Mouse (Mus musculus) cerebellum, postnatal 25 days (tissue): Measurements from ENCODE around the gene Cd164l2.

ENCODE experiments used
- DNase-seq, 2 experiments: peaks; one replicate each; pipeline ENCODE4 v3.0.0; 2021; ENCODE audit warnings: mixed read lengths in 2 of 2

The Cd164l2 gene

GRCm38 (mm10) chr4:133257798-133258408, 46.0 kb downstream of the Cd164l2 start:
- DNase-seq: no peak

- DNase-seq: no peak
These were observed 49.9 kb downstream of the Cd164l2 start for GRCm38 (mm10) chr4:133261641-133262374.

GRCm38 (mm10) chr4:133262375-133262765, 50.4 kb downstream of the Cd164l2 start:
- no peak for DNase-seq

- no peak for DNase-seq
These were observed 51.0 kb downstream of the Cd164l2 start, which contains the start of gene Sytl1 for GRCm38 (mm10) chr4:133262882-133263281. TSS of gene Sytl1 (minus strand) at chr4:133263113.

- DNase-seq: no peak
These were observed 51.8 kb downstream of the Cd164l2 start for GRCm38 (mm10) chr4:133263756-133264155.

GRCm38 (mm10) chr4:133264559-133264958, 52.6 kb downstream of the Cd164l2 start:
- DNase-seq: no peak

GRCm38 (mm10) chr4:133265297-133265696, 53.4 kb downstream of the Cd164l2 start:
- no peak for DNase-seq

- no peak for DNase-seq
These were observed 53.8 kb downstream of the Cd164l2 start for GRCm38 (mm10) chr4:133265759-133266158.

GRCm38 (mm10) chr4:133266248-133266880, 54.4 kb downstream of the Cd164l2 start:
- DNase-seq: no peak

GRCm38 (mm10) chr4:133268931-133269330, 57.0 kb downstream of the Cd164l2 start:
- DNase-seq: no peak

GRCm38 (mm10) chr4:133269596-133269995, 57.7 kb downstream of the Cd164l2 start:
- DNase-seq: no peak

GRCm38 (mm10) chr4:133270929-133271328, 59.0 kb downstream of the Cd164l2 start:
- no peak for DNase-seq
